Mouse (Mus musculus): ENCODE results near the gene Bpifa5.

Bpifa5 gene

DNA sequence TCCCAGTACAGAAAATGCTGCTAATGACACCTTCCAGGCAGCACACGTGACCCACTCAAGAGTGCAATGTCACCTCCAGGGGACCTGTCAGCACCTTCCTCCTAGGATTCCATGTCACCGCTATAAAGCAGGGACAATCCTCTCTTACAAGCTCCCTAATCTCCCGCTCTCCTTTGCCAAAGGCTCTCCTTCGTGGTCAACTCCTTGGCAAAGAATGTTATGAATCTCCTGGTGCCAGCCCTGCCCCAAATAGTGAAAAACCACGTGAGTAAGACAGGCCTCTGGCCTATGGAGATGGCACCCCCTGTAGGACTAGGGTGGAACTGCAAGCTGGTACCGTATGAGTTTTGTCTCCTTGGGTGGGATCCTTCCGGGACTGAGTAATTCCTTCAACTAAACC, 44.5 kb downstream of the Bpifa5 start:
- DNase-seq (ENCODE audit: low read depth, low spot score), result peak; percentile 83

DNA sequence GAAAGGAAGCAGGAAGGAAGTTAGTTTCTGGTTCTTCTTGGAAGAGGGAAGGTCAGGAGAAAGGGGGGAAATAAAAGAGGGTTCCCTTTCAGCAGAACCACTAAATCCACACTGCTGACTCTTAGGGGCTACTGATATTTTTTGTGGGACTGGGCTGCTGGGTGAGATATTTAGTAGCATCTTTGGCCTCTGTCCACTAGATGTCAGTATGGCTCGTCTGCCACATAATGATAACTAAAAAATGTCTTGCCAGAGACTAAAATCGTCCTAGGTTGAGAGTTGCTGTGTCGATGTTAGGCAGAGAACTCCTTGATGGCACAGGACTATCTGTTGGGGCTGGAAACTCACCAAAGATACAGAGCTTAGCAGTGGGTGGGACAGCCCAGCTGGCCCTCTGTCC, 46.7 kb downstream of the Bpifa5 start:
- DNase-seq (ENCODE audit: low read depth, low spot score), result peak; percentile 52

DNA sequence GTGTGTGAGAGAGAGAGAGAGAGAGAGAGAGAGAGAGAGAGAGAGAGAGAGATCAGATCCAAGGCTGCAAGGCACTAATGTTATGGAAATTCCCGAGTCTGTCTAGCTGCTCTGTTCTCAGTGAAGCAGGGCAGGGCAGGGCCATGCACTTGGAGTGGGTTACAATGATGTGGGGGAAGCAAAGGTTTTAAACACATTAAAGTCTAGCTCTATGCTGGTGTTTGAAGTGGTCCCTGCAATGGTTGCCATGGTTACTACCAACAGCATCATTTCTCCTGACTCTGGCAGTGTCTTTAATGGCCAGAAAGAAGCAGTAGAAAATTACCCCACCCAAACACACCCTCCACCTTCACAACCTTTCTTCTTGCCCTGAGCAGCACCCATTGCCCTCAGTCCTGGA, 48.7 kb downstream of the Bpifa5 start:
- no peak for DNase-seq (ENCODE audit: low read depth, low spot score)

DNA sequence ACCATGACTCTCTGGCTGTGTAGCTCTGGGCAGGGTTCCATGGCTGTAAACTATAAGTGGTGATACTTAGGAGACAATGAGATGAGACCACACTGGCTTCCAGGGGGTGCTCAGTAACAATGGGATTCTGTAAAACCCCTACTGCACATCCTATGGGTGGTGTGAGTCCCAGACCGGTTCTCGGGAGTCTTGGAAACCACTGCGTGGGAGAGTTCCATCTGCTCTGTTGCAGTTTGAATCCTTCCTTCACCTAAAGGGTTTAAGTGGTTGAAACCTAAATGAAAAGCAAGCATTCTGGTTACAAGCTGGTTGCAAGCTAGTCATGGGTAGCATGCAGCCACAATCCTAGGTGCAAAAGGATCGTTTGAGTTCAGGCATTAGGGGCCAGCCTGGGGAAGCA, 49.5 kb downstream of the Bpifa5 start:
- no peak for DNase-seq (ENCODE audit: low read depth, low spot score)

DNA sequence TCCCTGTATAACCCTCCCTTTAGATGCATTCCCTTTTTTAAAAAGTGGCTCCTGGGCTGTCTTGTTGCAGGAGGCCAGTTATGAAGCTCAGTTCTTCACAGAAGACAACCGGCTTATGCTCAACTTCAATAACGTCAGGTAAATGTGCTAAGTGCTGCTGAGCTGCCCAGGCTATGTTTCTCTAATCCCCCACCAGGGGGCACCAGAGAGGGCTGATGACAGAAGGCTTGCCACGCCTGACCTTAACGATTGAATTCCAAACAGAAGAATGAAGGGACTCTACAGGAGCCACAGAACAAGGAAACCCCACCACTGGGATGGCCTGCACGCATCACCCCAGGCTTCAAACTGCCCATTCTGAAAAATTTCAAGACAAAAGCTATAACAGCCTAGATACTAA, 52.8 kb downstream of the Bpifa5 start:
- DNase-seq (ENCODE audit: low read depth, low spot score), result peak; percentile 91
